Mouse (Mus musculus): ENCODE data around the gene Tshb. TPM values are rescaled to one million over a fixed set of nuclear protein-coding genes. Genes with fewer than 3 reads are reported as not detected.

Gene Tshb
- polyA plus RNA-seq, 1 experiment from 2014 or later, result 0.13 TPM

DNA sequence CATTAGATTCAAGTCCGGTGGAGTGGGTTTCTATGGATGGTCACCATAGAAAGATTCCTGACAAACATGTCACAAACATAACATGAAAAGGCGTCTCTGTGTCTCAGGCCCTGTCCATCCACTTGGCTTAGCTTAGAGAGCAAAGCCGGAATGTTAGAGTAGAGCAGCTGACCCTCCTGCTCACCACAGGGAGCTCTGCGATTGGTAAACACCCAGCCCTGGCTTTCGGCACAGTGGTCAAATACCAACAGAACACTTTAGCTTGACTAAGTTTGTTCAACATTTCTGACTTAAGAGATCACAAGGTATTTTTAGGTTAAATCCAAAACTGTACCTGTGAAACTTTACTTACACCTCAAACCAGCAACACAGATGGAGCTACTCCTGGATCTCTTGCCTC lies 31.4 kb downstream of the Tshb start:
- Histone ChIP-seq H3K4me3 (no peak overlapping the region), H3K27ac (no peak overlapping the region), H3K36me3 (peaks cover 30% of the 10 kb centered on the region), H3K4me1 (replicated peaks) (peaks cover 8% of the 10 kb centered on the region; the same call in 1 of the 2 replicates), H3K27me3 (no peaks in the 10 kb centered on the region), H3K9me3 (no peaks in the 10 kb centered on the region), H3K9ac (no peak overlapping the region), H3K4me2 (no peak overlapping the region)
- WGBS, result 87% methylated on average over 5 of the region's 5 CpGs
- no peak for ATAC-seq (ENCODE audit: low FRiP score)

DNA sequence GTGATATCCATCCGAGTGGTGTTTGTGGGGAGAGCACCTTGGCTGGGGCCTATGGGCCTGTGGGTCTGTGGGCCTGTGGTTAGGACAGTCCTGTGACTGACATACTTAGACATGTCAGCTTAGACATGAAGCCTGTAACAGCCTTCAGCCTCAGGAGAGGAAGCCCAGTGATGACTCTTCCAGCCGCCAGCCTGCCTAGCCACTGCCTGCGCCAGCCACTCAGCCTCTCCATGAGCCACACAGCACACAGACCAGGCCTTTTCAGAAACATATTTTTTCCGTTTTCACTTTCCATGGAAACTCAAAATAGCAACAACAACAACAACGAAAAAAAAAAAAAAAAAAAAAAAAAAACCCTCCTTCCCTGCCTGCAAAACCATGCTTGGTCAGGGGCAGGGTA lies 33.8 kb downstream of the Tshb start:
- no peak overlapping the region for H3K27ac ChIP-seq
- H3K36me3 ChIP-seq, result peaks cover 30% of the 10 kb centered on the region
- H3K4me3 ChIP-seq, result no peak overlapping the region
- 86% methylated on average over 5 of the region's 5 CpGs for WGBS
- ATAC-seq (ENCODE audit: low FRiP score), result no peak
- H3K4me2 ChIP-seq, result no peak overlapping the region
- no peaks in the 10 kb centered on the region for H3K9me3 ChIP-seq
- no peaks in the 10 kb centered on the region for H3K27me3 ChIP-seq
- peaks cover 21% of the 10 kb centered on the region for H3K4me1 ChIP-seq (replicated peaks)
- no peak overlapping the region for H3K9ac ChIP-seq

DNA sequence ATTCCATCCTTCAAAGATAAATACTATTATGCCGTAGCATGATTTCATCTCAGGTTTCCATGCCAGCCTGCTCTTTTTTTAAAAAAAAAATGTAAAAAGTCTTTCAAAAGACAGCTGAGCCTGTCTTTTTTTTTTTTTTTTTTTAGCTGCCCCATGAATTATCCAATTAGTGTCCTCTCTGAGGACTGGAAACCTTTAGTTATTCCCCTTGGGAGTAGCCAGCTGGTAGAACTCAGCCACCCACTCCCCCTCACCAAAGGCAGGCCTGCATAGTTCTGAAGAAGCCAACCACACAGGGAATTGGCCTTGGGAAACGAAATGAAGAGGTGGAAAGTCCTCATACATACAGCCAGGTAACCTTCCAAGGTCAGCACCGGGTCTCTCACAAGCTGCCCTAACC lies 34.5 kb downstream of the Tshb start:
- no peak overlapping the region for H3K27ac ChIP-seq

DNA sequence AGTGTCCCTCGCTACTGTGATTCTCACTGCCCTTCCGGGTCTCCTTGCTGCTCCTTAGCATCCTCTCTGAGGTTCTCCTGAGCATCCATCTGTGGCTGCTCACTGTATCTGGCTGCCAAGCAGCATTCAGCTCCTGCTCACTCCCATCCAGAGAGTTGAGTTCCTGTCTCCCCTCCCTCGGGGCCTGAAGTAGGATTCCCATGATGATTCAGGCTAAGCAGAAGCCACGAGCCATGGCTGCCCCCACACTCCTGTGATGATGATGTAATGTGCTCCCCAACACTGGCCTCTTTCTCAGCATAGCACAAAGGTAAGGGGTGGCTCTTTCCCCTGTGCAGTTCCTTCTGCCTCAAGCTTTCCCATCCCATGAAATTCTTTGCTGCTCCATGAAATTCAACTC lies 36.3 kb downstream of the Tshb start:
- no peaks in the 10 kb centered on the region for H3K9me3 ChIP-seq
- H3K9ac ChIP-seq, result no peak overlapping the region
- no peak overlapping the region for H3K27ac ChIP-seq
- H3K4me1 ChIP-seq (replicated peaks), result peaks cover 31% of the 10 kb centered on the region
- peaks cover 11% of the 10 kb centered on the region for H3K36me3 ChIP-seq
- WGBS, result 91% methylated on average over 4 of the region's 4 CpGs
- no peaks in the 10 kb centered on the region for H3K27me3 ChIP-seq
- no peak for ATAC-seq (ENCODE audit: low FRiP score)
- no peak overlapping the region for H3K4me2 ChIP-seq
- H3K4me3 ChIP-seq, result no peak overlapping the region

More for the DNA sequence above, 34.5 kb downstream of the Tshb start:
- no peak overlapping the region for H3K9ac ChIP-seq
- no peak for ATAC-seq (ENCODE audit: low FRiP score)
- no peaks in the 10 kb centered on the region for H3K27me3 ChIP-seq
- H3K4me3 ChIP-seq, result no peak overlapping the region
- H3K9me3 ChIP-seq, result no peaks in the 10 kb centered on the region
- H3K4me1 ChIP-seq (replicated peaks), result peaks cover 27% of the 10 kb centered on the region
- H3K4me2 ChIP-seq, result no peak overlapping the region
- WGBS, result 68% methylated on average over 3 of the region's 3 CpGs
- peaks cover 26% of the 10 kb centered on the region for H3K36me3 ChIP-seq

DNA sequence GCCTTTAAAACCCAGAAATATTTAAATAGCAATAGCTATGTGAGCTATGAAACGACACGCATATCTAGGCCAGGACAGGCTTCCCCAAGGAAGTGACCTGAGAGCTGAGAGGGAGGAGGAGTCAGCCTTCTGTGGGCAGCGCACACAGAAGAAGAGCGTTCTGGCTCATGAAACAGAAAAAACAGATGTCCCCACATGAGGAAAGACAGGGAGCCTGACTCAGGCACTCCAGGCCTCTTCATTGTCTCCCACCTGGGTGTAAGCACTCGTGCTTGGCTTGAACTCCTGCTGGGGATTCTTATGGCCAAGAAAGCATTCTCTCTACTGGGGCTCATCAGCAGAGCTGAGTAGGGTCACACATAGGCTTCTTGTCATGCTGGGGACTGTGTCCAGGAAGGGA lies 37.9 kb downstream of the Tshb start:
- Histone ChIP-seq H3K27ac (peak overlapping the region; percentile 50; the same call in 1 of the 2 replicates), H3K4me2 (no peak overlapping the region), H3K27me3 (no peaks in the 10 kb centered on the region), H3K9me3 (no peaks in the 10 kb centered on the region), H3K4me3 (no peak overlapping the region), H3K4me1 (replicated peaks) (peaks cover 31% of the 10 kb centered on the region), H3K36me3 (no peaks in the 10 kb centered on the region), H3K9ac (no peak overlapping the region)
- no peak for ATAC-seq (ENCODE audit: low FRiP score)
- 34% methylated on average over 5 of the region's 5 CpGs for WGBS

DNA sequence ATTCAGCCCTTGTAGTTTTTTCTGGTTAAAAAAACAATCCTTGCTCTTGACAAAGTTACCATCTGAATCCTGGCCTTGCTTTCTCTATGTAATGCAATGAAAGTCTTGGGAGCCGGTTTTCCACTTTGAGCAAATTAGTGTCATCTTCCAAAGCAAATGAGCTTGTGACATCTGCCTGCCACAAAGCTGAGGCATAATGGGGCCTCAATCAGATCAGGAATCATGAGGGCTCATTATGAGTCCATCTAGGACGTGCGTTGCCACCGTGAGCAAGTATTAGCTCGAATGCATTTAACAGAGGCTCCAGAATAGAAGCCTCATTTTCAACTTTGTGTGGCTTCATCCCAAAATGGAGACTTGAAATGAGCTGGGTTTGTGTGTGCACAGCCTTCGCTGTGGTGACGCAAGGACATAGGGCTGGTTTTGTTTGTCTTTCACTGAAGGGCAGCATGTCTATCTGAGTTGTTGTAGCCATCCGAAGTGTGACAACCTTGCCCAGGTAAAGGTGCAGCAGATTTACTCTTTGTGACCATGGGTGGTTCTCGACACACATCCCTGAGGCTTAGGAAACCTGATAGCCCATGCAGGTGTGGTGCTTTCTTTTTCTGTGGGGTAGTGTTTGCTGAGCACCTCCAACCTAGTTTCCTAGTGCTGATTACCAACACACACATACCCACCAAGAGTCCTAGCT lies 38.6 kb downstream of the Tshb start:
- Histone ChIP-seq H3K4me3 (no peak overlapping the region), H3K27me3 (no peaks in the 10 kb centered on the region), H3K27ac (peak overlapping the region; percentile 5; the same call in 1 of the 2 replicates), H3K4me2 (no peak overlapping the region), H3K4me1 (replicated peaks) (peaks cover 31% of the 10 kb centered on the region), H3K9ac (no peak overlapping the region), H3K9me3 (no peaks in the 10 kb centered on the region), H3K36me3 (no peaks in the 10 kb centered on the region)
- 69% methylated on average over 9 of the region's 9 CpGs for whole genome bisulfite sequencing
- ATAC-seq (ENCODE audit: low FRiP score), result no peak

DNA sequence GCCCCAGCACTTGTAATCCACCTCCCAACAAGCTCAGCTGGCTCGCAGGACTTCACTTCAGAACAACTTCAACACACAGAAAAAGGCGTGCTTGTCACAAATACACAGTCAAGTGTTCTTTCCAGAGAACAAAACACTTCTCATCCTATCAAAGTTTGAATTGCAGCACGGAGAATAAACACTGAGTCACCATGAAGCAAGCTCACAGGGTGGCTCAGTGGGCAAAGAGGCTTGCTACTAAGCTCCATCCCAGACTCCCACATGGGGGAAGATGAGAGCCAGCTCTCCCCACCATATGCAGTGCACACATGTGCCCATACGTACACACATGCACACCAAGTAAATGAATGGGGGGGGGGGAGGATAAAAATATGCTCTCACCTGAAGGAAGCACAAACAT lies 39.3 kb downstream of the Tshb start:
- 55% methylated on average over 4 of the region's 4 CpGs for WGBS
- Histone ChIP-seq H3K4me3 (no peak overlapping the region), H3K4me2 (no peak overlapping the region), H3K9ac (no peak overlapping the region), H3K27me3 (no peaks in the 10 kb centered on the region), H3K27ac (no peak overlapping the region), H3K9me3 (no peaks in the 10 kb centered on the region), H3K36me3 (no peaks in the 10 kb centered on the region), H3K4me1 (replicated peaks) (peaks cover 31% of the 10 kb centered on the region)
- peak; percentile 51; the same call in 1 of the 2 replicates for ATAC-seq (ENCODE audit: low FRiP score)

DNA sequence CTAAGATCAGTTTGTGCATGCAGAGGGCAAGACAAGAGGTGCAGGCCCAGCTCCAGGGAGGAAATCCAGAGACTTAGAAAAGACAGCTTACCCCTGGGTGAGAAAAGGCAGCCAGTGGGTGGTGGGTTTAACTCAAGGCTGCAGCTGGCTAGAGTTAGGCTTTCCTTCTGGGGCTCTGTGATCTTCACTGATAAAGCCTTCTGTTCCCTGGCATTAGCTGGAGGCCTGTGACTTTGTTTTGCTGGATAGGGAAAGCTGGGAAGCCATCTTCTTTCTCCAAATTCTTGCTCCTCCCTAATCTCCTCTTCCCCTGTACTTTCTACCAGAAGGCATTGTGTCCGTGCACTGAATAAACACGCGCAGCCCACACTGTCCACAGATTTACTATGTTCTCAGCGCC lies 39.8 kb downstream of the Tshb start:
- Histone ChIP-seq H3K36me3 (no peaks in the 10 kb centered on the region), H3K9me3 (no peaks in the 10 kb centered on the region), H3K27me3 (no peaks in the 10 kb centered on the region), H3K9ac (no peak overlapping the region), H3K4me1 (replicated peaks) (peaks cover 30% of the 10 kb centered on the region), H3K27ac (no peak overlapping the region), H3K4me3 (no peak overlapping the region), H3K4me2 (no peak overlapping the region)
- WGBS, result 73% methylated on average over 4 of the region's 4 CpGs
- no peak for ATAC-seq (ENCODE audit: low FRiP score)

DNA sequence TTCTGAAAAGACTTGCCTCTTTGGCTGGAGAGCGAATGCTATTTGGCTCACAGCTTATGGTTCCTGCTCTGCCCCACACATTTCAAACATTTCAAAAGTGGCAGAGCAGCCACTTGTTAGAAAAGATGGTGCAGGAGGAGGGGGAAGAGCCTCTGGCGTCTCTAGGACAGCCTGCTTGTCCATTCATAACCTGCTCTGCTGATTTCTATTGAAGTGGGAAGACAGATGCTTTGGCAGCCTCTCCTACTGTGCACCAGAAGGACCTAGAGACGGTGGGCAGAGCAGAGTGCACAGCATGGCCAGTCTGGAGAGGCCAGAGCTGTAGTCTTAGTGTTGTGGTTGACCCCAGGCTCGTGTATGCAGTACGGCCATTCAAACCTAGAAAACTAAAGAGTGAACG lies 43.6 kb downstream of the Tshb start:
- Histone ChIP-seq H3K4me2 (no peak overlapping the region), H3K27me3 (no peaks in the 10 kb centered on the region), H3K27ac (no peak overlapping the region), H3K9me3 (no peaks in the 10 kb centered on the region), H3K9ac (no peak overlapping the region), H3K36me3 (no peaks in the 10 kb centered on the region), H3K4me3 (no peak overlapping the region), H3K4me1 (replicated peaks) (peaks cover 31% of the 10 kb centered on the region)
- ATAC-seq (ENCODE audit: low FRiP score), result no peak
- WGBS, result 66% methylated on average over 6 of the region's 6 CpGs

DNA sequence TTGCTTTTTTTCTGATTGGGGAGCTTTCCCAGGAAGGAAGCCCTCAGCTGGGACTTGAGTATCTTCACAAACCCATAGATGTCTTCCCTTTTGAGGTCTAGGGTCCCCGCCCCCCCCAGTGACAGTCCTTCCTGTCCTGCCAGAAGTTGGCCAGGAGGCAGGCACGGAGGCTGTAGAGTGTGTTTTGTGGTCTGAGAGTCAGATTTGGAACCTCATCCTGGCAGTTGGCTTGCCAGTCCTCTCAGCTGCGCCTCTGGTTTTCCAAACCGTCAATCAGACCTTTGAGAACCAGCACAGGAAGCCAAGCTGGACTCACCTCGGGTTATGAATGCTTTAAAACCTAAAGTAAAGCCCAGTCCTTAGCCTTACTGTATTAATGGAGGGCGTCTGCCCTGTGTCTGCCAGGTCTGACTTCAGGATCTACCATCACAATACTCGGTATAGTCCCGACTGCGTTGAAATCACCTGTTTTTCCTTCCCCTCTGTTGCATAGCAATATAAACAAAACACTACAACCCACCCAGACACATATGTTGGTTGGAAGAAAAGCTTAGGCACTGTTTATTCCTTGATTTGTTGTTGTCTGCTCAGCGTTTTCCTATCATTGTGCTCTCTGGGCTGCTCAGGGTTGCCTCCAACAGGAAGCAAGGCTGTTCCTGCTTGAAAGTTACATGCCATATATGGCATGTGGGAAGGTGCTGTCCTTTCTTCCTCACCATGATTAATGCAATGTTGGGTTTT lies 44.2 kb downstream of the Tshb start:
- H3K4me1 ChIP-seq (replicated peaks), result peaks cover 28% of the 10 kb centered on the region
- H3K9ac ChIP-seq, result no peak overlapping the region
- no peak for ATAC-seq (ENCODE audit: low FRiP score)
- H3K4me2 ChIP-seq, result no peak overlapping the region
- no peaks in the 10 kb centered on the region for H3K27me3 ChIP-seq
- no peaks in the 10 kb centered on the region for H3K9me3 ChIP-seq
- 86% methylated on average over 10 of the region's 10 CpGs for WGBS
- no peak overlapping the region for H3K4me3 ChIP-seq
- peak overlapping the region; percentile 19; the same call in 1 of the 2 replicates for H3K27ac ChIP-seq
- no peaks in the 10 kb centered on the region for H3K36me3 ChIP-seq

DNA sequence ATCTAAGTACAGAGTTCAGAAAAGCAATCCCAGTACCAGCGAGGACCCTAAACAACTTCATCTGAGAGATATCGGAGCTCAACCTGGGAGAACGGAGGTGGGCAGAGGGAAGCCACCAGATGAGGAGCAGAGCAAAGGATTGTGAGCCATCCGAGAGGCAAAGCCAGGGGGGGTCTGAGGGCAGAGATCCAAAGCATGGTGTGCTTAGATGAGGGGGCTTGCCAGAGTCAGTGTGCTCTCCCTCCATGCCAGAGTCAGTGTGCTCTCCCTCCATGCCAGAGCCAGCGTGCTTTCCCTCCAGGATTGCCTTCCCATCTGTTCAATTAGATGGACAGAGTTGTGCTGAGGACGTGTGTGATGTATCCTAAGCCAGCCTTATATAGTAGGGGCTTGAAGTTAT lies 45.4 kb downstream of the Tshb start:
- Histone ChIP-seq H3K27ac (no peak overlapping the region), H3K4me3 (no peak overlapping the region), H3K36me3 (no peaks in the 10 kb centered on the region), H3K4me2 (no peak overlapping the region), H3K4me1 (replicated peaks) (peaks cover 21% of the 10 kb centered on the region), H3K9me3 (no peaks in the 10 kb centered on the region), H3K27me3 (no peaks in the 10 kb centered on the region), H3K9ac (no peak overlapping the region)
- WGBS, result 81% methylated on average over 6 of the region's 6 CpGs
- no peak for ATAC-seq (ENCODE audit: low FRiP score)

DNA sequence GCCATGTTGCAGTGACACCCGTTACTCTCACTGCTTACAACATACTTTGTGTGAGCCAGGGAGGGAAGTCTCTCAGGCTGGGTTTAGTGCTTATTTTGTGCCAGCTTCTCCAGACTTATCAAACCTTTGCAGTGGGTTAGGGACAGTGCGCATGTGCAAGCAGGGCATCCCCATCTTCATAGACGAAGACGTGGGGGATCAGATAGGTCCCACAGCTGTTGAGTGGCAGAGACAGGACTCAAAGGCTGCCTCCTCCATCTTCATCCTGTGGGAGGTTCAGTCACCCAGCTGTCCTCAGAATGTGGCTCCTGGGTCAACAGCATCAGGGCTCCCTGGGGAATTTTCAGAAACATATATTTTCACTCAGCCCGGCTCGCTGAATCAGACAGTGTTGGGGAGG lies 46.1 kb downstream of the Tshb start:
- Histone ChIP-seq H3K4me3 (no peak overlapping the region), H3K27me3 (no peaks in the 10 kb centered on the region), H3K9me3 (no peaks in the 10 kb centered on the region), H3K27ac (no peak overlapping the region), H3K36me3 (no peaks in the 10 kb centered on the region), H3K4me1 (replicated peaks) (peaks cover 21% of the 10 kb centered on the region), H3K9ac (no peak overlapping the region), H3K4me2 (peak overlapping the region; percentile 82; the same call in 1 of the 2 replicates)
- no peak for ATAC-seq (ENCODE audit: low FRiP score)
- WGBS, result 83% methylated on average over 6 of the region's 6 CpGs

DNA sequence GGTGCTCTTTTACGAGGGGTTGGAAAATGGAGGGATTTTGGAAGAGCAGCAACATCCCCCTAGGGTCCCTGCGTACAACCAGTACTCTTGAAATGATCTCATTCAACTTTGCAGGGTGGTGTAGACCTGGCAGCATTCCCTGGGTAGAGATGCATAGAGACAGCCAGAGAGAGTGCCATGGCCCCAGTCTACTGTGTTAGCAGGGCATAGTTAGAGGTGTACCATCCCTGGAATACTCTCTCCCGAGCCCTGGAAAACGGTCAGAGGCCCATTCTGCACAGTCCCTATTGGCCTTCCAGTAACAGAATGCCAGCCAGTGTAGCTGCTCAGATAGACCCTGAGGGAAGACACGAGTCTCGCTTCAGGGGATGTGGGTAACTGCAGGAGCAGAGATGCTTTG lies 46.9 kb downstream of the Tshb start:
- peak; percentile 38 for ATAC-seq (ENCODE audit: low FRiP score)
- Histone ChIP-seq H3K27ac (peak overlapping the region; percentile 77), H3K27me3 (no peaks in the 10 kb centered on the region), H3K4me1 (replicated peaks) (peaks cover 21% of the 10 kb centered on the region), H3K4me2 (peak overlapping the region; percentile 82), H3K9me3 (no peaks in the 10 kb centered on the region), H3K9ac (peak overlapping the region; percentile 82), H3K4me3 (peak overlapping the region; percentile 73), H3K36me3 (no peaks in the 10 kb centered on the region)
- 51% methylated on average over 6 of the region's 6 CpGs for whole genome bisulfite sequencing

Measured in hindbrain, embryonic 13.5 days (tissue).